Comparison of ENCODE assay signal across 7 mouse cellular contexts in the genomic region with DNA sequence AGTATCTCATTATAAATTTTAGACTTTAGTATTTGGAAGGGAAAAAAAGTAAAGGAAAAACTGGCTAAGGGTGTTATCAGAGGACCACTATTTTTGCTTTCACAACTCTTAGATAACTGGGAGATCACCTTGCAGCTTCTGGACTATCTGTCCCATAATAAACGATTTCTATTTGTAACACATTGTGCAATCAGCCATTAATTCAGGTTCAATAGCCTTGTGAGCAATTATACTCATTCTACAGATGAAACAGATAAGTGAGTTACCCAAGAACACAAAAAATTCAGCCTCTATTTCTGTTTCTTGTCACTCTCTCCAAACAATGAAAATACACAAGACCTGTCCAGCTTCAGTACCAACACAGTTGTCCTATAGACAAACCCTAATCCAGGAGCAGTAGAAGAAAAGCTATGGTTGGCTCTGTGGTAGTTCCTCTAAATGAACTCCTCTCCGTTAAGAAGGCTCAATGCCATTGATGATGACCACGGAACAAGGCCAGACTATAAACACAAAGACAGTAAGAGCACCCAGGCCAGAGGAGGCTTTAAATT. TPM values are rescaled to one million over a fixed set of nuclear protein-coding genes. Genes with fewer than 3 reads are reported as not detected.
DNase-seq lines count a peak whose midpoint lies in the region; ATAC-seq and TF ChIP-seq lines count a peak whose summit lies in the region.

No protein-coding gene starts in this region.

- H3K27ac ChIP-seq in liver, adult 2 months (replicated peaks; ENCODE audit: insufficient read depth, low read depth, low read length), result no peak overlapping the region
- H3K27ac ChIP-seq in forebrain, embryonic 13.5 days, result no peak overlapping the region
- no peak overlapping the region for H3K27ac ChIP-seq in intestine, postnatal 0 days (ENCODE audit: low read depth, low read length)
- H3K27ac ChIP-seq in neural tube, embryonic 13.5 days (replicated peaks), result no peak overlapping the region

- H3K9me3 ChIP-seq in forebrain, embryonic 13.5 days (replicated peaks), result no peaks in the 10 kb centered on the region
- H3K9me3 ChIP-seq in intestine, postnatal 0 days (ENCODE audit: control insufficient read depth), result no peaks in the 10 kb centered on the region
- no peaks in the 10 kb centered on the region for H3K9me3 ChIP-seq in neural tube, embryonic 13.5 days

- H3K36me3 ChIP-seq in liver, adult 2 months (ENCODE audit: control insufficient read depth, insufficient read depth, low read length), result no peaks in the 10 kb centered on the region
- H3K36me3 ChIP-seq in forebrain, embryonic 13.5 days (ENCODE audit: poor library complexity, severe bottlenecking), result no peaks in the 10 kb centered on the region
- no peaks in the 10 kb centered on the region for H3K36me3 ChIP-seq in intestine, postnatal 0 days (ENCODE audit: control insufficient read depth, insufficient read depth)
- no peaks in the 10 kb centered on the region for H3K36me3 ChIP-seq in neural tube, embryonic 13.5 days

- peaks cover 4% of the 10 kb centered on the region for H3K4me1 ChIP-seq in liver, adult 2 months (ENCODE audit: control insufficient read depth, insufficient read depth, low read length)
- peaks cover 7% of the 10 kb centered on the region for H3K4me1 ChIP-seq in forebrain, embryonic 13.5 days
- H3K4me1 ChIP-seq in intestine, postnatal 0 days (replicated peaks; ENCODE audit: control insufficient read depth, insufficient read depth, low read length), result no peaks in the 10 kb centered on the region
- peaks cover 12% of the 10 kb centered on the region for H3K4me1 ChIP-seq in neural tube, embryonic 13.5 days (replicated peaks)

- peak; percentile 77 for DNase-seq in liver, adult 2 months (ENCODE audit: extremely low read depth, low read depth, low spot score)
- no peak for DNase-seq in liver
- DNase-seq in thymus, adult 18-20 months, result no peak
- DNase-seq in cerebellum, adult 9-11 months, result no peak

- H3K79me2 ChIP-seq in liver, adult 2 months (ENCODE audit: control insufficient read depth, insufficient read depth, low read length), result no peaks in the 10 kb centered on the region; the same call in 1 of the 2 replicates

- H3K27me3 ChIP-seq in liver, adult 2 months (ENCODE audit: control insufficient read depth, insufficient read depth, low read length), result no peaks in the 10 kb centered on the region
- H3K27me3 ChIP-seq in forebrain, embryonic 13.5 days, result no peaks in the 10 kb centered on the region
- no peaks in the 10 kb centered on the region; the same call in 1 of the 2 replicates for H3K27me3 ChIP-seq in intestine, postnatal 0 days (replicated peaks; ENCODE audit: control insufficient read depth, insufficient read depth, low read length)
- H3K27me3 ChIP-seq in neural tube, embryonic 13.5 days, result no peaks in the 10 kb centered on the region

- peak overlapping the region; percentile 60 for H3K4me2 ChIP-seq in forebrain, embryonic 13.5 days
- peak overlapping the region; percentile 65 for H3K4me2 ChIP-seq in intestine, postnatal 0 days (replicated peaks; ENCODE audit: low read depth)
- H3K4me2 ChIP-seq in neural tube, embryonic 13.5 days, result peak overlapping the region; percentile 60

- no peak overlapping the region for H3K4me3 ChIP-seq in liver, adult 2 months (ENCODE audit: insufficient read depth, low read depth, low read length)
- peak overlapping the region; percentile 52; the same call in 1 of the 2 replicates for H3K4me3 ChIP-seq in forebrain, embryonic 13.5 days
- no peak overlapping the region for H3K4me3 ChIP-seq in intestine, postnatal 0 days (ENCODE audit: low read depth, low read length)
- peak overlapping the region; percentile 53 for H3K4me3 ChIP-seq in neural tube, embryonic 13.5 days

- no peak for TF ChIP-seq CTCF in liver, adult 2 months (IDR thresholded peaks at IDR 0.05; ENCODE audit: low read depth, low read length)
- TF ChIP-seq CTCF in intestine, postnatal 0 days (IDR thresholded peaks at IDR 0.05; ENCODE audit: low read depth), result no peak

- ATAC-seq in forebrain, embryonic 13.5 days, result no peak
- no peak for ATAC-seq in intestine, postnatal 0 days
- ATAC-seq in neural tube, embryonic 13.5 days (ENCODE audit: low read depth), result no peak

- 26% methylated on average over 3 of the region's 3 CpGs for WGBS in liver, adult 2 months
- WGBS in forebrain, embryonic 13.5 days, result 71% methylated on average over 3 of the region's 3 CpGs
- WGBS in intestine, postnatal 0 days, result 71% methylated on average over 3 of the region's 3 CpGs
- 57% methylated on average over 3 of the region's 3 CpGs for WGBS in neural tube, embryonic 13.5 days

- TF ChIP-seq POLR2A in liver, adult 2 months (IDR thresholded peaks at IDR 0.05; ENCODE audit: extremely low read depth, insufficient read depth, low read length), result no peak

- H3K9ac ChIP-seq in liver, adult 2 months (ENCODE audit: low read depth, low read length), result no peak overlapping the region
- no peak overlapping the region for H3K9ac ChIP-seq in forebrain, embryonic 13.5 days
- no peak overlapping the region for H3K9ac ChIP-seq in intestine, postnatal 0 days (ENCODE audit: low read depth, low read length)
- peak overlapping the region; percentile 74; the same call in 1 of the 2 replicates for H3K9ac ChIP-seq in neural tube, embryonic 13.5 days

RNA-seq across cellular contexts. Expression of a gene that starts 1.7 kb away (rescaled TPM):
- 20.1 and 23.4 TPM in 2 replicates for total RNA-seq in liver, adult 2 months (2014; rRNA removed)
- 20.0 and 20.6 TPM in 2 replicates for polyA plus RNA-seq in liver, adult 2 months (2012; rRNA removed)
- polyA plus RNA-seq in forebrain, embryonic 13.5 days (2015; fragmentation: Nextera tagmentation; extraction: Ambion mirVana), result 44.6 and 47.7 TPM in 2 replicates
- 15.9 and 17.8 TPM in 2 replicates for polyA plus RNA-seq in intestine, postnatal 0 days (2015; fragmentation: Nextera tagmentation; extraction: Ambion mirVana)
- 43.6 and 43.9 TPM in 2 replicates for polyA plus RNA-seq in neural tube, embryonic 13.5 days (2015; fragmentation: Nextera tagmentation; extraction: Ambion mirVana)

Comparison
In these comparisons a context has a peak if more than half of its experiments do, and no peak if none do; other contexts are left out.
1. H3K4me3 ChIP-seq: peak in forebrain, embryonic 13.5 days (single experiment) and neural tube, embryonic 13.5 days (single experiment); none in liver, adult 2 months (single experiment) and intestine, postnatal 0 days (single experiment).
2. Peak in every context shown above with its lines, with median percentiles within 50 percentile points of each other: H3K4me2 ChIP-seq.